Mouse (Mus musculus): ENCODE measurements at regions not wholly inside any gene's neighbourhood (a gene's known extent, or its start where the extent isn't known, plus 50 kb on each side); places are given as distances from the start of the nearest gene placed in this dataset.

- peak; percentile 66 for ATAC-seq
Observed at GRCm38 (mm10) chr2:117399487-117399886, 56.7 kb upstream of the Rasgrp1 start.

GRCm38 (mm10) chr2:117403425-117404175, 60.8 kb upstream of the Rasgrp1 start:
- ATAC-seq = peak; percentile 35

DNA sequence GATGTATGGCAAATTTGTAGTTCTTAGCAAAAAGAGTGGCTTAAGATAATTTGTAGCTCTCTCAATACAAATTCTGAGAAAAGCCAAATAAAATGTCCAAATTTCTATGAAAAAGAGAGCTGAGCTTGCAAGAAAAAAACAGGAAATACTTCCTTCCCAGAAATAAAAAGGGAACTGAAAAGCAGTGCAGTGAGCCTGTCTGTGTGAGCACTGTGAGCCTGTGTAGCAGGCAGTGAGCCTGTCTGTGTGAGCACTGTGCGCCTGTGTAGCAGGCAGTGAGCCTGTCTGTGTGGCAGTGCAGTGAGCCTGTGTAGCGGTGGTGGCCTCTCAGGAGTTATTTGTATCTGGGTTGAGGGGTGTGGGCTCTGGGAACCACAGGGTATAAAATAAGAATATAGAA, 62.7 kb upstream of the Rasgrp1 start:
- peak; percentile 21 for ATAC-seq

DNA sequence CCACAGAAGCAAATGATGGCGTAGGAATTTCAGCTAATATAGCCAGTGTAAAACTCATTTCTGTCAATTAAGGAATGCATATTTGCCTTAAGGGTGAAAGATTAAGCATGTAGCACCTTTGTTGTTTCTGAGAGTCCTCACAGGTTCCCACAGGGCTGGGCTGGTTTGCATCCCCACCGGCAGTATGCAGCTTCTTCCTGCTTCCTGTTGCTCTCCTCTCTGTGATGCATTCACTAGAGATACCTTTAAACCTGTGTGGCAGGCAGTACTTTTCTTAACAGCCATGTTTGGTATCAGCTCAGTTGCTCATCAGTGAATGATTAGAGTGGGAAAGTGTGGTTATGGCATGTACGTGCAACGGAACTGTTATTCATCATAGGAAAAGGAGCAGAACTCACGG, 65.4 kb upstream of the Rasgrp1 start:
- ATAC-seq = peak; percentile 85

GRCm38 (mm10) chr2:117412045-117412606, 69.3 kb upstream of the Rasgrp1 start:
- ATAC-seq = peak; percentile 61

- ATAC-seq = peak; percentile 63
Observed at GRCm38 (mm10) chr2:117417229-117417970, 74.6 kb upstream of the Rasgrp1 start.

GRCm38 (mm10) chr2:117418121-117418615, 75.4 kb upstream of the Rasgrp1 start:
- peak; percentile 4 for ATAC-seq

DNA sequence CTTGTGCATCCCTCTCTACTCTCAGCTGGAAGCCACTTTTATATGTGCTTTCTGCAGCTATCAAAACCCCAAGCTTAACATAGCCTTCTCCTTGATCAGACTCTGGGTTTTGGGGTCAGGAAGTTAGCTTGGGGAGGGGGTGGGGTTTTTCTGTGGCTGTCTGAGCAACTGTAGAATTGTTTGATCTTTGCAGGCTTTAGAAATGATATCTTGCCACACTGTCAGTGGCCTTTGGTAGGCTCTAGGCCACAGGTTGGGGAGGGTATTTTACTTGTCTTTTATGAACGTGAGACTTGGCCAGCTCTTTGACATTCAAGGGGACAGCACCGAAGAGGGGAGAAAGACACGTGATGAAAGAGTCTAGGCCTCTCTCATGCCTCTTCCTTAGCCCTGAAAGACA, 75.9 kb upstream of the Rasgrp1 start:
- ATAC-seq = peak; percentile 71

- ATAC-seq = no peak
Observed at GRCm38 (mm10) chr2:117421376-117421775, 78.6 kb upstream of the Rasgrp1 start.

- ATAC-seq = no peak
Observed at GRCm38 (mm10) chr2:117422756-117423155, 80.0 kb upstream of the Rasgrp1 start.

GRCm38 (mm10) chr2:117429205-117429604, 86.4 kb upstream of the Rasgrp1 start:
- ATAC-seq = no peak

DNA sequence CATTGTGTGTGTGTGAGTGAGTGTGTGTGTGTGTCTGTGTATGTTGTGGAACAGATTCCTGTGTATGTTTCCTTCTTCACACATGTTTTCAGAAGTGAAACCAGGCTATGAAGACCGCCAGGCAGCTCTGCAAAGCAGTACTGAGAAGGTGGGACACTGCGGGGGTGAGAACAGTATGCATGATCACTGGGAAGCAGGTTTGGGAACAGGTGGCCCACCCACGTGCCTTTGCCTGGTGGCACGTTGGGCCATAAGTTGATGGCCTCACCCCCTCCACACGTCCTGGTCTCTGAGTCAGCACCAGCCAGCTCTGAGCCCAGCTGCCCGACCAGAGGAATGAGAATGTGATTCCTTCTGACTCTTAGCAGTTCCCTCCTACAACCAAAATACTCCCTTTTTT, 89.2 kb upstream of the Rasgrp1 start:
- peak; percentile 31 for ATAC-seq

- peak; percentile 60 for ATAC-seq
Observed at GRCm38 (mm10) chr2:117432923-117433322, 90.1 kb upstream of the Rasgrp1 start.

GRCm38 (mm10) chr2:117433482-117433881, 90.7 kb upstream of the Rasgrp1 start:
- ATAC-seq = peak; percentile 63

GRCm38 (mm10) chr2:117438079-117438478, 95.3 kb upstream of the Rasgrp1 start:
- ATAC-seq = no peak

- ATAC-seq = peak; percentile 74
Observed at GRCm38 (mm10) chr2:117438586-117439371, 96.0 kb upstream of the Rasgrp1 start.

DNA sequence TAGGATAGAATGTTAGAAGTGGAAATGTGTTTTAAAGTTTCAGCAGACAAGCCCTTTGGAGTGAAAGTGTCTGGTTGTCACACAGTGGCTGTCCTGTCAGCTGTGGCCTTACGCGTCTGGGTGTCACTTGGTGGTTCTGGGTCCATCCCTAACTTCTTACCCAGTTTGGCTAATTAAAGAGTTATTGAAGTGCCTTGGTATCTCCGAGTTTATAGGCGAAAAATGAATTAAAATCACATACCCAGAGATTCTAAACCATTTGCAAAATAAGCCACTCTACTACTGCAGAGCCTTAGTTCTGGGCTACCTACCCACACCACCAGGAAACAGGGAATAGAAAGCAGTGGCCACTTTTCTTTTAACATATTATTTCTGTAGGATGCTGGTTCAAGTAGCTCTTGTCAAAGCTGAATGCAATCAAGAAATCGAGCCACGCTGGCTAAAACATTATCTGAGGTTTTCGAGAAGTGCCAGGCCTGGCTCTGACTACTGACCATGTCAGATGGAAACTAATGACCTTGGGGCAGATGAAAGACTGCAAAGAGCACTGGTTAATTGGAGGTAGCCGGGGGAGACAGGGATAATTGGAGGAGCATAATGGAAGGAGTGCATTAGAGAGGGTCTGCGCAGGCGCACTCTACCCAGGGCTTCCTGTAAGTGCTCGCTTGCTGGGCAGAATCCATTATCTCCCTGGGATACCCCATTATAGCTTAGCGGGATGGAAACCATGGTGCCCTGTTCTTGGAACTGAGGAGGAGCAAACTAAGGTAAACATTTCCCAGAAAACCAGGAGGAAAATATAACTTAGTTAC, 96.8 kb upstream of the Rasgrp1 start:
- ATAC-seq = no peak

GRCm38 (mm10) chr2:117440801-117441281, 98.0 kb upstream of the Rasgrp1 start:
- ATAC-seq = peak; percentile 55

DNA sequence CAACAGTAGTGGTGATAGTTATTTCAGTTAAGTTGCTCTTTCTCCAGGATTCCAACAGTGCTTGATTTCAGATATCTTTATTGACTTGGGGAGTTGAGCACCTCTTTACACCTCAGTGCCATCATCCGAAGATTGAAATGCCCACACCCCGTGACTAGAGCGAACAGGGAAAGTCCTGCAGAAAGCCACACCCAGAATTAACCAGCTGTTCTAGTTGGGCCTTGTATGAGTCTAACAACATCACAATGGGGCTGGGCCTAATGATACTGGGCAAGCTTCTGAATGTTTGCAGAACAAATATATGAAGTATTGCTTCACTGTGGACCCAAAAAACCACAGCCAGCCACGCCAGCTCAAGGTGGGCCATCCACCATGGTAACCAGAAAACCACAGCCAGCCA, 100.1 kb upstream of the Rasgrp1 start:
- ATAC-seq = no peak

DNA sequence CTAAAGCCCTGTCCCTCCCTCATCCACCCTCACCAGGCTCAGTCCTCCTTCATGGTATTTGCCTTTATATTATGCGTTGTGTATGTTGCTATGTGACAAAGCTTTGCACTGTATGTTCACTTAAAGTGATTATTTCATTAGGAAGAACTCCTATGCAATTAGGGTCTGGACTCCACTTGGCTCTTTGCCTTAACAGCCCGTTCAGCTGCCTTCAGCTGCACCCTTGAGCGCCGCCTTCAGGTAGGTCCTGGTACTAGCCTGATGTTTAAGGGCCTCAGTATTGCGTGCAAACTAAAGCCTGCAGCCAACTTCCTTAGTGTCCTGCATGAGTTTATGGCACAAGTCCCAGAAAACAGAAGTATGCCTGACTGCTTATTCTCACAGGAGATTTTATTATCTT, 101.9 kb upstream of the Rasgrp1 start:
- ATAC-seq = peak; percentile 22

DNA sequence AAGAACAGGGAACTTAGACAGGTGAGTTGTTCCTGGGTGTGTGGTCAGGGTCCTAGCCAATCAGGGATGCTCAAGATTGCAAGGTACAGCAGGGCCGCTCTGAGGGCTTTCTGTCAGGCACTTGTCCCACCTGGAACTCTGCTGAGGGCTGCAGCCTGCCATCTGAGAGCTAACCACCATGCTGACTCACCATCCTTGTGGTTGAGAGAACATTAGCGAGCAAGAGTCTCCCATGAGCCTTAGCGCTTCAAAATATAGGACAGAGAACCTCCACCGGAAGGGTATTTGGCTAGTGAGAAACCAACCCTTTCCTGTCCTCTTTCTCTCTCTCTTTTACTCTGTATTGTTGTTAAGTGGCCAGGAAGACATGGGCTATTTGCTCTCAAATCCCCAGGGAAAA, 104.1 kb upstream of the Rasgrp1 start:
- ATAC-seq = peak; percentile 91

Measured in CD4-positive, CD25-positive, alpha-beta regulatory T cell, adult 4 months (primary cell).